Mouse (Mus musculus): ENCODE measurements around the gene Stip1. TPM values are rescaled to one million over a fixed set of nuclear protein-coding genes. Genes with fewer than 3 reads are reported as not detected.
A peak's percentile ranks its signal among the peaks of the same experiment; 100 is the strongest.

Stip1 gene
- polyA plus RNA-seq, 1 experiment from 2014 or later: 246 TPM

- ATAC-seq: no peak
- Histone ChIP-seq H3K4me1 (replicated peaks; ENCODE audit: control insufficient read depth, insufficient read depth, low read length) (peaks cover 23% of the 10 kb centered on the region), H3K36me3 (ENCODE audit: control insufficient read depth, insufficient read depth) (peaks cover 7% of the 10 kb centered on the region; the same call in 1 of the 2 replicates), H3K9ac (replicated peaks; ENCODE audit: low read depth, low read length) (no peak overlapping the region), H3K4me3 (replicated peaks; ENCODE audit: low read length) (no peak overlapping the region), H3K9me3 (ENCODE audit: control insufficient read depth, low read length) (no peaks in the 10 kb centered on the region), H3K27me3 (replicated peaks; ENCODE audit: control insufficient read depth, insufficient read depth, low read length) (no peaks in the 10 kb centered on the region), H3K27ac (ENCODE audit: low read length) (no peak overlapping the region), H3K4me2 (ENCODE audit: low read length) (no peak overlapping the region)
- 97% methylated on average over 19 of the region's 19 CpGs for WGBS
Observed at GRCm38 (mm10) chr19:6999360-7000063, 40.3 kb downstream of the Stip1 start.

- Histone ChIP-seq H3K4me1 (replicated peaks; ENCODE audit: control insufficient read depth, insufficient read depth, low read length) (peaks cover 29% of the 10 kb centered on the region), H3K4me2 (ENCODE audit: low read length) (no peak overlapping the region), H3K27me3 (replicated peaks; ENCODE audit: control insufficient read depth, insufficient read depth, low read length) (no peaks in the 10 kb centered on the region), H3K36me3 (ENCODE audit: control insufficient read depth, insufficient read depth) (peaks cover 7% of the 10 kb centered on the region; the same call in 1 of the 2 replicates), H3K4me3 (replicated peaks; ENCODE audit: low read length) (no peak overlapping the region), H3K9ac (replicated peaks; ENCODE audit: low read depth, low read length) (no peak overlapping the region), H3K9me3 (ENCODE audit: control insufficient read depth, low read length) (no peaks in the 10 kb centered on the region), H3K27ac (ENCODE audit: low read length) (no peak overlapping the region)
- 84% methylated on average over 9 of the region's 9 CpGs for WGBS
- ATAC-seq: no peak
Observed at GRCm38 (mm10) chr19:6997721-6998290, 42.0 kb downstream of the Stip1 start.

GRCm38 (mm10) chr19:6996006-6996405 is 43.8 kb downstream of the Stip1 start, which contains the start of the genes Nudt22 and Trpt1:
Nudt22 (minus strand) TSS chr19:6996117.
Trpt1 (plus strand) TSS chr19:6996131.
- Histone ChIP-seq H3K9me3 (ENCODE audit: control insufficient read depth, low read length) (no peaks in the 10 kb centered on the region), H3K27me3 (replicated peaks; ENCODE audit: control insufficient read depth, insufficient read depth, low read length) (no peaks in the 10 kb centered on the region), H3K27ac (ENCODE audit: low read length) (peak within 1 kb of the TSS; percentile 47; the same call in 1 of the 2 replicates), H3K36me3 (ENCODE audit: control insufficient read depth, insufficient read depth) (peaks cover 7% of the 10 kb centered on the region; the same call in 1 of the 2 replicates), H3K4me1 (replicated peaks; ENCODE audit: control insufficient read depth, insufficient read depth, low read length) (peaks cover 37% of the 10 kb centered on the region), H3K4me3 (replicated peaks; ENCODE audit: low read length) (peak within 1 kb of the TSS; percentile 85), H3K4me2 (ENCODE audit: low read length) (peak within 1 kb of the TSS; percentile 96), H3K9ac (replicated peaks; ENCODE audit: low read depth, low read length) (peak within 1 kb of the TSS; percentile 81)
- peak; percentile 70 for ATAC-seq
- under 1% methylated on average over 24 of the region's 24 CpGs for WGBS

- ATAC-seq: no peak
- no peaks in the 10 kb centered on the region for H3K9me3 ChIP-seq (ENCODE audit: control insufficient read depth, low read length)
- no peaks in the 10 kb centered on the region for H3K27me3 ChIP-seq (replicated peaks; ENCODE audit: control insufficient read depth, insufficient read depth, low read length)
- peak overlapping the region; percentile 81 for H3K9ac ChIP-seq (replicated peaks; ENCODE audit: low read depth, low read length)
- H3K4me2 ChIP-seq (ENCODE audit: low read length): peak overlapping the region; percentile 96
- peaks cover 37% of the 10 kb centered on the region for H3K4me1 ChIP-seq (replicated peaks; ENCODE audit: control insufficient read depth, insufficient read depth, low read length)
- no peak overlapping the region for H3K27ac ChIP-seq (ENCODE audit: low read length)
- H3K4me3 ChIP-seq (replicated peaks; ENCODE audit: low read length): peak overlapping the region; percentile 85
- peaks cover 6% of the 10 kb centered on the region; the same call in 1 of the 2 replicates for H3K36me3 ChIP-seq (ENCODE audit: control insufficient read depth, insufficient read depth)
- WGBS: 50% methylated on average over 20 of the region's 21 CpGs
Observed at GRCm38 (mm10) chr19:6995255-6995991, 44.3 kb downstream of the Stip1 start.

GRCm38 (mm10) chr19:6994489-6994888 is 45.3 kb downstream of the Stip1 start:
- Histone ChIP-seq H3K36me3 (ENCODE audit: control insufficient read depth, insufficient read depth) (no peaks in the 10 kb centered on the region), H3K4me1 (replicated peaks; ENCODE audit: control insufficient read depth, insufficient read depth, low read length) (peaks cover 37% of the 10 kb centered on the region), H3K27ac (ENCODE audit: low read length) (no peak overlapping the region), H3K4me2 (ENCODE audit: low read length) (no peak overlapping the region), H3K27me3 (replicated peaks; ENCODE audit: control insufficient read depth, insufficient read depth, low read length) (no peaks in the 10 kb centered on the region), H3K9ac (replicated peaks; ENCODE audit: low read depth, low read length) (no peak overlapping the region), H3K4me3 (replicated peaks; ENCODE audit: low read length) (no peak overlapping the region), H3K9me3 (ENCODE audit: control insufficient read depth, low read length) (no peaks in the 10 kb centered on the region)
- no peak for ATAC-seq
- WGBS: 80% methylated on average over 8 of the region's 8 CpGs

GRCm38 (mm10) chr19:6994002-6994401 is 45.8 kb downstream of the Stip1 start:
- no peak overlapping the region for H3K27ac ChIP-seq (ENCODE audit: low read length)
- H3K4me3 ChIP-seq (replicated peaks; ENCODE audit: low read length): no peak overlapping the region
- no peak overlapping the region for H3K9ac ChIP-seq (replicated peaks; ENCODE audit: low read depth, low read length)
- no peaks in the 10 kb centered on the region for H3K9me3 ChIP-seq (ENCODE audit: control insufficient read depth, low read length)
- H3K36me3 ChIP-seq (ENCODE audit: control insufficient read depth, insufficient read depth): no peaks in the 10 kb centered on the region
- H3K4me2 ChIP-seq (ENCODE audit: low read length): no peak overlapping the region
- ATAC-seq: no peak
- 88% methylated on average over 8 of the region's 8 CpGs for WGBS
- H3K4me1 ChIP-seq (replicated peaks; ENCODE audit: control insufficient read depth, insufficient read depth, low read length): peaks cover 37% of the 10 kb centered on the region
- H3K27me3 ChIP-seq (replicated peaks; ENCODE audit: control insufficient read depth, insufficient read depth, low read length): no peaks in the 10 kb centered on the region

GRCm38 (mm10) chr19:6993011-6993770 is 46.6 kb downstream of the Stip1 start:
- peaks cover 38% of the 10 kb centered on the region for H3K4me1 ChIP-seq (replicated peaks; ENCODE audit: control insufficient read depth, insufficient read depth, low read length)
- peak overlapping the region; percentile 65 for H3K4me3 ChIP-seq (replicated peaks; ENCODE audit: low read length)
- H3K9me3 ChIP-seq (ENCODE audit: control insufficient read depth, low read length): no peaks in the 10 kb centered on the region
- H3K27me3 ChIP-seq (replicated peaks; ENCODE audit: control insufficient read depth, insufficient read depth, low read length): no peaks in the 10 kb centered on the region
- no peaks in the 10 kb centered on the region for H3K36me3 ChIP-seq (ENCODE audit: control insufficient read depth, insufficient read depth)
- ATAC-seq: peak; percentile 0; the same call in 1 of the 2 replicates
- WGBS: 60% methylated on average over 14 of the region's 14 CpGs
- H3K27ac ChIP-seq (ENCODE audit: low read length): peak overlapping the region; percentile 54; the same call in 1 of the 2 replicates
- H3K9ac ChIP-seq (replicated peaks; ENCODE audit: low read depth, low read length): peak overlapping the region; percentile 61
- peak overlapping the region; percentile 85 for H3K4me2 ChIP-seq (ENCODE audit: low read length)

- H3K27ac ChIP-seq (ENCODE audit: low read length): peak within 1 kb of the TSS; percentile 54; the same call in 1 of the 2 replicates
- peak within 1 kb of the TSS; percentile 85 for H3K4me2 ChIP-seq (ENCODE audit: low read length)
- no peaks in the 10 kb centered on the region for H3K9me3 ChIP-seq (ENCODE audit: control insufficient read depth, low read length)
- peaks cover 44% of the 10 kb centered on the region for H3K4me1 ChIP-seq (replicated peaks; ENCODE audit: control insufficient read depth, insufficient read depth, low read length)
- H3K36me3 ChIP-seq (ENCODE audit: control insufficient read depth, insufficient read depth): no peaks in the 10 kb centered on the region
- H3K27me3 ChIP-seq (replicated peaks; ENCODE audit: control insufficient read depth, insufficient read depth, low read length): no peaks in the 10 kb centered on the region
- 2% methylated on average over 37 of the region's 37 CpGs for WGBS
- H3K4me3 ChIP-seq (replicated peaks; ENCODE audit: low read length): peak within 1 kb of the TSS; percentile 65
- peak; percentile 96 for ATAC-seq
- H3K9ac ChIP-seq (replicated peaks; ENCODE audit: low read depth, low read length): peak within 1 kb of the TSS; percentile 67
Observed at GRCm38 (mm10) chr19:6992011-6992858, 47.5 kb downstream of the Stip1 start, which contains the start of gene Dnajc4. Dnajc4 (minus strand) TSS chr19:6992572.
